Mouse (Mus musculus): Measurements from ENCODE around the gene Gm11595. TPM values are rescaled to one million over a fixed set of nuclear protein-coding genes. Genes with fewer than 3 reads are reported as not detected.
"Not testable (repeated sequence)": the region's sequence is repeated elsewhere in the genome, so short reads cannot be mapped to it uniquely, and the experiment has no call there.

Gene Gm11595
- polyA plus RNA-seq (2012; fragmentation: generic; extraction: Trizol) = not detected

DNA sequence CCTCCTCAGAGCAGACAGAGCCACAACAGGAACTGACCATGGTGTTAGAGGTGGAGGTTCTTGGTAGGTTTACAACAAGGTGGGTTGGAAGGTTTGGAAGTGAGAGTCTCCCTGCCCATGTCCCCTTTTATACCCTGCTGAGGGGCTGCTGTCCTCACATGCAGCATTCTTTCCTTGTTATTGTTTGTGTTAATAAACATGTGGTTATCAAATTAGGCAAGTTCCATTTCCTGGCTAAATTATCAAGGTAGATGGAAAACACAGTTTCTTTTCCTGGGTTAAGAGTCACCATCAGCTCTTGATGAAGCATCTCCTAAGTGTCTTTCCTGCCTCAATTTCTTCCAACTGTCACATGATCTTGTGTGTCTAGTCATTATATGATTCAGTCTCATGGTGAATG, at the start of gene Gm11595:
Gm11595 (minus strand) TSS at position 101 of the 400 bp plus-strand sequence.
- H3K79me2 ChIP-seq (ENCODE audit: control insufficient read depth, insufficient read depth); H3K27me3 ChIP-seq (ENCODE audit: control insufficient read depth, insufficient read depth, insufficient read length); H3K4me3 ChIP-seq; H3ac ChIP-seq (ENCODE audit: control insufficient read depth, insufficient read length); H3K4me2 ChIP-seq (ENCODE audit: low read depth); H3K36me3 ChIP-seq (ENCODE audit: control insufficient read depth, insufficient read depth): not testable (repeated sequence)

DNA sequence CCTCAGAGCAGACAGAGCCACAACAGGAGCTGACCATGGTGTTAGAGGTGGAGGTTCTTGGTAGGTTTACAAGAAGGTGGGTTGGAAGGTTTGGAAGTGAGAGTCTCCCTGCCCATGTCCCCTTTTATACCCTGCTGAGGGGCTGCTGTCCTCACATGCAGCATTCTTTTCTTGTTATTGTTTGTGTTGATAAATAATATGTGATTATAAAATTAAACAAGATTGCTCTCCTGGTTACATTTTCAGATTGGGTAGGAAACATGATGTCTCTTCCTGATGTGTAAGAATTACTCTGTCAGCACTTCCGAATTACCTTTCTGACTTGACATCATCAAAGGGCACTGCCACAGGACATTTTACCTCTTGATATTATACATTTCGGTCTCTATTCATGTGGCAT, 42.9 kb upstream of the Gm11595 start, which contains the start of gene Gm11564:
Gm11564 (minus strand) TSS at position 101 of the 400 bp plus-strand sequence.
- not testable (repeated sequence) for H3K4me3 ChIP-seq; H3K27me3 ChIP-seq (ENCODE audit: control insufficient read depth, insufficient read depth, insufficient read length); H3K79me2 ChIP-seq (ENCODE audit: control insufficient read depth, insufficient read depth); H3K36me3 ChIP-seq (ENCODE audit: control insufficient read depth, insufficient read depth); H3K4me2 ChIP-seq (ENCODE audit: low read depth); H3ac ChIP-seq (ENCODE audit: control insufficient read depth, insufficient read length)

DNA sequence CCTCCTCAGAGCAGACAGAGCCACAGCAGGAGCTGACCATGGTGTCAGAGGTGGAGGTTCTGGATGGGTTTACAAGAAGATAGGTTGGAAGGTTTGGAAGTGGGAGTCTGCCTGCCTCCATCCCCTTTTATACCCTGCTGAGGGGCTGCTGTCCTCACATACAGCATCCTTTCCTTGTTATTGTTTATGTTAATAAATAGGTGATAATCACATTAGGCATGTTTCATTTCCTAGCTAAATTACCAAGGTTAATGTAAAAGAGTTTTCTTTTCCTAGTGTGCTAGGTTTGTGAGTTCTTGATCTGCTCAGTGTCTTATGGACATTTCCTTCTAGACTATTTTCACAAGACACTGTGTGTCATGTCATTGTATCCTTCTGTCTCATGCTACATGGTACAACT, 37.1 kb upstream of the Gm11595 start, which contains the start of gene Krtap4-13:
Krtap4-13 (minus strand) TSS at position 101 of the 400 bp plus-strand sequence.
- H3K27me3 ChIP-seq (ENCODE audit: control insufficient read depth, insufficient read depth, insufficient read length); H3K4me3 ChIP-seq; H3K79me2 ChIP-seq (ENCODE audit: control insufficient read depth, insufficient read depth); H3K4me2 ChIP-seq (ENCODE audit: low read depth); H3K36me3 ChIP-seq (ENCODE audit: control insufficient read depth, insufficient read depth); H3ac ChIP-seq (ENCODE audit: control insufficient read depth, insufficient read length): not testable (repeated sequence)

DNA sequence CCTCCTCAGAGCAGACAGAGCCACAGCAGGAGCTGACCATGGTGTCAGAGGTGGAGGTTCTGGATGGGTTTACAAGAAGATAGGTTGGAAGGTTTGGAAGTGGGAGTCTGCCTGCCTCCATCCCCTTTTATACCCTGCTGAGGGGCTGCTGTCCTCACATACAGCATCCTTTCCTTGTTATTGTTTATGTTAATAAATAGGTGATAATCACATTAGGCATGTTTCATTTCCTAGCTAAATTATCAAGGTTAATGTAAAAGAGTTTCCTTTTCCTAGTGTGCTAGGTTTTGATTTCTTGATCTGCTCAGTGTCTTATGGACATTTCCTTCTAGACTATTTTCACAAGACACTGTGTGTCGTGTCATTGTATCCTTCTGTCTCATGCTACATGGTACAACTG, 31.6 kb upstream of the Gm11595 start, which contains the start of gene Gm11554:
Gm11554 (minus strand) TSS at position 101 of the 400 bp plus-strand sequence.
- H3K27me3 ChIP-seq (ENCODE audit: control insufficient read depth, insufficient read depth, insufficient read length); H3K79me2 ChIP-seq (ENCODE audit: control insufficient read depth, insufficient read depth); H3K4me3 ChIP-seq; H3ac ChIP-seq (ENCODE audit: control insufficient read depth, insufficient read length); H3K36me3 ChIP-seq (ENCODE audit: control insufficient read depth, insufficient read depth); H3K4me2 ChIP-seq (ENCODE audit: low read depth): not testable (repeated sequence)

DNA sequence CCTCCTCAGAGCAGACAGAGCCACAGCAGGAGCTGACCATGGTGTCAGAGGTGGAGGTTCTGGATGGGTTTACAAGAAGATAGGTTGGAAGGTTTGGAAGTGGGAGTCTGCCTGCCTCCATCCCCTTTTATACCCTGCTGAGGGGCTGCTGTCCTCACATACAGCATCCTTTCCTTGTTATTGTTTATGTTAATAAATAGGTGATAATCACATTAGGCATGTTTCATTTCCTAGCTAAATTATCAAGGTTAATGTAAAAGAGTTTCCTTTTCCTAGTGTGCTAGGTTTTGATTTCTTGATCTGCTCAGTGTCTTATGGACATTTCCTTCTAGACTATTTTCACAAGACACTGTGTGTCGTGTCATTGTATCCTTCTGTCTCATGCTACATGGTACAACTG, 26.1 kb upstream of the Gm11595 start, which contains the start of gene Gm11569:
Gm11569 (minus strand) TSS at position 101 of the 400 bp plus-strand sequence.
- not testable (repeated sequence) for H3K4me3 ChIP-seq; H3ac ChIP-seq (ENCODE audit: control insufficient read depth, insufficient read length); H3K27me3 ChIP-seq (ENCODE audit: control insufficient read depth, insufficient read depth, insufficient read length); H3K36me3 ChIP-seq (ENCODE audit: control insufficient read depth, insufficient read depth); H3K79me2 ChIP-seq (ENCODE audit: control insufficient read depth, insufficient read depth); H3K4me2 ChIP-seq (ENCODE audit: low read depth)

DNA sequence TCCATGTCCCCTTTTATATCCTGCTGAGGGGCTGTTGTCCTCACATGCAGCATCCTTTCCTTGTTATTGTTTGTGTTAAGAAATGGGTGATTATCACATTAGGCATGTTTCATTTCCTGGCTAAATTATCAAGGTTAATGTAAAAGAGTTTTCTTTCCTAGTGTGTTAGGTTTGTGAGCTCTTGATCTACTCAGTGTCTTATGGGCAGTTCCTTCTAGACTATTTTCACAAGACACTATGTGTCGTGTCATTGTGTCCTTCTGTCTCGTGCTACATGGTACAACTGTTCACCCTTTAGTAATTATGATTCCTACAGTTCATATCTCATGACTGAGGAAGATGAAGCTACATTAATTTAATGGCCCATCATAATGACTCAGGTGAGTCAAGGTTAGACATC, 20.7 kb upstream of the Gm11595 start, which contains the start of gene Gm11596:
Gm11596 (minus strand) TSS at position 101 of the 400 bp plus-strand sequence.
- no peaks in the 10 kb centered on the region for H3K36me3 ChIP-seq (ENCODE audit: control insufficient read depth, insufficient read depth)
- no peak within 1 kb of the TSS for H3K4me3 ChIP-seq
- peaks cover 4% of the 10 kb centered on the region for H3K27me3 ChIP-seq (ENCODE audit: control insufficient read depth, insufficient read depth, insufficient read length)
- H3K79me2 ChIP-seq (ENCODE audit: control insufficient read depth, insufficient read depth) = no peaks in the 10 kb centered on the region
- H3K4me2 ChIP-seq (ENCODE audit: low read depth) = no peak within 1 kb of the TSS
- TF ChIP-seq SRF (IDR thresholded peaks at IDR 0.05; ENCODE audit: control insufficient read depth, insufficient read length, low read depth) (no peak), MAX (IDR thresholded peaks at IDR 0.05; ENCODE audit: low read depth) (no peak), USF1 (IDR thresholded peaks at IDR 0.05; ENCODE audit: low read depth) (no peak), TCF3 (IDR thresholded peaks at IDR 0.05; ENCODE audit: insufficient read length, low read depth) (no peak), MYOD1 (IDR thresholded peaks at IDR 0.05; ENCODE audit: control insufficient read depth in 1 of 3, insufficient read length in 2 of 3, low read depth in 2 of 3) (no peak), TCF12 (IDR thresholded peaks at IDR 0.05; ENCODE audit: insufficient read depth, poor library complexity, severe bottlenecking) (no peak), E2F4 (IDR thresholded peaks at IDR 0.05; ENCODE audit: insufficient read depth) (no peak), REST (IDR thresholded peaks at IDR 0.05; ENCODE audit: insufficient read depth, insufficient read length) (no peak), CEBPB (IDR thresholded peaks at IDR 0.05; ENCODE audit: insufficient read depth, poor library complexity, severe bottlenecking) (no peak), MYOG (IDR thresholded peaks at IDR 0.05; ENCODE audit: control insufficient read depth in 1 of 3, insufficient read depth in 1 of 3, insufficient read length in 2 of 3, low read depth in 2 of 3) (no peak), POLR2AphosphoS2 (IDR thresholded peaks at IDR 0.05; ENCODE audit: insufficient read length, low read depth) (no peak), POLR2A (IDR thresholded peaks at IDR 0.05; ENCODE audit: insufficient read length, low read depth) (no peak)
- no peak within 1 kb of the TSS for H3ac ChIP-seq (ENCODE audit: control insufficient read depth, insufficient read length)

DNA sequence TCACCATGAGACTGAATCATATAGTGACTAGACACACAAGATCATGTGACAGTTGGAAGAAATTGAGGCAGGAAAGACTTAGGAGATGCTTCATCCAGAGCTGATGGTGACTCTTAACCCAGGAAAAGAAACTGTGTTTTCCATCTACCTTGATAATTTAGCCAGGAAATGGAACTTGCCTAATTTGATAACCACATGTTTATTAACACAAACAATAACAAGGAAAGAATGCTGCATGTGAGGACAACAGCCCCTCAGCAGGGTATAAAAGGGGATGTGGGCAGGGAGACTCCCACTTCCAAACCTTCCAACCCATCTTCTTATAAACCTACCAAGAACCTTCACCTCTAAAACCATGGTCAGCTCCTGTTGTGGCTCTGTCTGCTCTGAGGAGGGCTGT, 12.2 kb upstream of the Gm11595 start, which contains the start of gene Krtap4-9:
Krtap4-9 (plus strand) TSS at position 301 of the 400 bp plus-strand sequence.
- H3ac ChIP-seq (ENCODE audit: control insufficient read depth, insufficient read length); H3K27me3 ChIP-seq (ENCODE audit: control insufficient read depth, insufficient read depth, insufficient read length); H3K36me3 ChIP-seq (ENCODE audit: control insufficient read depth, insufficient read depth); H3K79me2 ChIP-seq (ENCODE audit: control insufficient read depth, insufficient read depth); H3K4me2 ChIP-seq (ENCODE audit: low read depth); H3K4me3 ChIP-seq: not testable (repeated sequence)
